Mouse (Mus musculus) MEL-GATA-1-ER (cell line): ENCODE results near the gene Elmo1.
"Not testable (repeated sequence)": the region's sequence is repeated elsewhere in the genome, so short reads cannot be mapped to it uniquely, and the experiment has no call there.

Experiments
- DNase-seq: peaks from one replicate; pipeline ENCODE4 v3.0.0-alpha.2; 2012; ENCODE audit warnings: low read depth; ENCODE audit errors: extremely low read depth

The Elmo1 gene

GRCm38 (mm10) chr13:20600246-20600645 lies 509.9 kb downstream of the Elmo1 start:
- DNase-seq, result no peak

- DNase-seq, result no peak
Observed at GRCm38 (mm10) chr13:20601421-20601820, 511.0 kb downstream of the Elmo1 start.

GRCm38 (mm10) chr13:20606891-20607290 lies 516.5 kb downstream of the Elmo1 start:
- DNase-seq, result no peak

- DNase-seq, result no peak
Observed at GRCm38 (mm10) chr13:20609003-20609688, 518.8 kb downstream of the Elmo1 start.

GRCm38 (mm10) chr13:20615596-20616469 lies 525.4 kb downstream of the Elmo1 start:
- no peak for DNase-seq

GRCm38 (mm10) chr13:20619946-20620345 lies 529.5 kb downstream of the Elmo1 start:
- DNase-seq, result no peak

GRCm38 (mm10) chr13:20623071-20623850 lies 532.9 kb downstream of the Elmo1 start:
- no peak for DNase-seq

- no peak for DNase-seq
Observed at GRCm38 (mm10) chr13:20627796-20628195, 537.4 kb downstream of the Elmo1 start.

- DNase-seq, result no peak
Observed at GRCm38 (mm10) chr13:20632477-20632876, 542.1 kb downstream of the Elmo1 start.

- DNase-seq, result not testable (repeated sequence)
Observed at GRCm38 (mm10) chr13:20634679-20635078, 544.3 kb downstream of the Elmo1 start.

- DNase-seq, result no peak
Observed at GRCm38 (mm10) chr13:20635646-20636045, 545.2 kb downstream of the Elmo1 start.
